Mouse (Mus musculus) heart, postnatal 14 days (tissue): ENCODE results near the gene Pih1h3b. TPM values are rescaled to one million over a fixed set of nuclear protein-coding genes. Genes with fewer than 3 reads are reported as not detected.
A peak's percentile ranks its signal among the peaks of the same experiment; 100 is the strongest.

Source experiments
- DNase-seq, 2 experiments: peaks; one replicate each; pipeline ENCODE4 v3.0.0; 2021 to 2022
- intact Hi-C: fragments of 180-260 bp; cut with DNase I; formaldehyde crosslinking; loops from one replicate; pipeline ENCODE4 v1.15.1; 2025
- long read RNA-seq, 2 experiments: library from polyadenylated mRNA; stranded (forward); transcript quantifications; one replicate each; pipeline ENCODE4 v2.0.0; 2021
- total RNA-seq, 2 experiments: library from RNA; stranded (reverse); gene quantifications; 2 replicates each; pipeline ENCODE4 v1.2.3; 2021

Gene Pih1h3b
- total RNA-seq, result not detected
- long read RNA-seq, experiment 1, result 0 reads
- long read RNA-seq, experiment 2, result 0 reads

- intact Hi-C loops, result no loop called here
- DNase-seq, result peak; percentile 29 to 38
Observed at GRCm38 (mm10) chrX:140062135-140062975, at the start of gene Pih1h3b, which contains the start of gene Nup62cl. Pih1h3b (plus strand) TSS chrX:140062879. Nup62cl (minus strand) TSS chrX:140062712.

DNA sequence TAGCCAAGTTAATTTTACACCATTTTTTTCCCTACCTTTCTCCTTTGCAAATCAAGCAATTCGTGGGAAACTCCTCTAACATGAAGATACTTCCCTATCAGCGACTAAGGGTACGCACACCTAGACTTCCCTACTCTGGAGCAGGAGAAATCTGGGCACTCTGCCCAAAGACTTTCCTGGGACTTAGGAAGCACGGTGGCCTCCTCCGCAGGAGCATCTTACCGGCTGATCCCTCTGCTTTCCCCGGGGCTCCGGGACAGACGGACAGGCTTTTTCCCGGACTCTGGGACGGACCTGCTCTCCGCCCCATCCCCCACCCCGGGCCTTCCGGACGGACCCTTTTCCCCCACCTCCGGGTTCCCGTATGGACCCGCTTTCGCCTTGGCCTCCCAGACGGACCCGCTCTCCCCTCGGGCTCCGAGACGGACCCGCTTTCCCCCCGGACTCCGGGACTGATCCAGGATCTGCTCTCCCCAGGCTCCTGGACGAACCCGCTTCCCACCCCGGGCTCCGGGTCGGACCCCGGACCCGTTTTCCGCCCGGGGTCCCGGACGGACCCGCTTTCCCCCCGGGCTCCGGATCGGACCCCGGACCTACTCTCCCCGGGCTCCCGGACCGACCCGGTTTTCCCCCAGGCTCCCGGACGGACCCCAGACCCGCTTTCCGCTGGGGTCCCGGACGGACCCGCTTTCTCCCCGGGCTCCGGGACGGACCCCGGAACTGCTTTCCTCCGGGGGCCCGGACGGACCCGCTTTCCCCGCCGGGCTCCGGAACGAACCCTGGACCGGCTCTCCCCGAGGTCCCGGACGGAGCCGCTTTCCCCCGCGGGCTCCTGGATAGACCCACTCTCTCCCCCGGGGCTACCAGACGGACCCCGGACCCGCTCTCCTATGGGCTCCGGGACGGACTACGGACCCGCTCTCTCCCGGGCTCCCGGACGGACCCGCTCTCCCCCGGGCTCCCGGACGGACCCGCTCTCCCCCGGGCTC is 1.5 kb upstream of the Pih1h3b start:
- intact Hi-C loops, result no loop called here
- peak in 1 of 2 experiments; percentile 1 for DNase-seq

DNA sequence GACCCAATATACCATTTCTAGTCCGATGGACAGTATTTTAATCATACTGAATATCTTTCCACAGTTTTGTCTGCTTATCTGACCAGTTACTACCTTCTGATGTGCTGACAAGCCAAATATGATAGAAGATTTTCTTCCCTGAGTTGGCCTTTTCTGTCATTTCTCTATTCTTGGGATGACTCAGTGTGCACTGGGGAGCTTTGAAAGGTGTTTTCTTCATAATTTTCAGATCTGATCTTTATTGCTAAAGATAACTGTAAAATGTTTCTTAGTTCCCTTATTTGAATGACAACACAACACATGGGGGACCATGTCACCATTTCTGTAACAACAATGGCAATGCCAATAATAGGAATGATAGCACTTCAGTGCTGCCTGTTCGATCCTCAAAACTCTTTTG is 19.9 kb downstream of the Pih1h3b start:
- intact Hi-C loops, result no loop called here
- DNase-seq, result no peak

- intact Hi-C loops, result no loop called here
- DNase-seq, result no peak
Observed at GRCm38 (mm10) chrX:140094066-140094465, 31.4 kb downstream of the Pih1h3b start.

Other genes starting within 250 kb of the Pih1h3b start
- gene Morc4, start 191.2 kb upstream of the Pih1h3b start, total RNA-seq, result 1 to 10 TPM; 4.9 to 6.1 TPM
- gene Rbm41, start 64.3 kb upstream of the Pih1h3b start, total RNA-seq, result 10 to 100 TPM in 1 of 2 experiments, 1 to 10 TPM in 1; 7.1 to 10.6 TPM
- not detected for gene Nup62cl, start 167 bp upstream of the Pih1h3b start, total RNA-seq